Mouse (Mus musculus): Measurements from ENCODE around the gene Aym1.

- TF ChIP-seq CTCF (IDR thresholded peaks at IDR 0.05; ENCODE audit: extremely low read depth, insufficient read depth, insufficient read length, insufficient replicate concordance), result no peak
- TF ChIP-seq POLR2A (IDR thresholded peaks at IDR 0.05; ENCODE audit: low read depth, low read length), result no peak
Measured at GRCm38 (mm10) chr5:113407346-113407745, 50.3 kb downstream of the Aym1 start.

All from spleen, adult 2 months (tissue).